Mouse (Mus musculus): ENCODE results near the gene Pth2. TPM values are rescaled to one million over a fixed set of nuclear protein-coding genes. Genes with fewer than 3 reads are reported as not detected.

Gene Pth2
- polyA plus RNA-seq (2016; fragmentation: Nextera tagmentation; extraction: Ambion mirVana) = not detected in 2 replicates

- Histone ChIP-seq H3K27ac (no peak within 1 kb of the TSS), H3K4me1 (replicated peaks) (peaks cover 43% of the 10 kb centered on the region), H3K4me3 (peak within 1 kb of the TSS; percentile 45), H3K9me3 (no peaks in the 10 kb centered on the region), H3K27me3 (ENCODE audit: insufficient read depth, poor library complexity, severe bottlenecking) (peaks cover 100% of the 10 kb centered on the region), H3K36me3 (no peaks in the 10 kb centered on the region)
- DNase-seq (ENCODE audit: low spot score) = no peak
- WGBS = 24% methylated on average over 20 of the region's 20 CpGs
Measured at GRCm38 (mm10) chr7:45180896-45181477, at the start of gene Pth2. Pth2 (plus strand) TSS chr7:45180995.

GRCm38 (mm10) chr7:45131850-45132249 is 48.9 kb upstream of the Pth2 start:
- Histone ChIP-seq H3K36me3 (peaks cover 12% of the 10 kb centered on the region), H3K4me1 (replicated peaks) (peaks cover 47% of the 10 kb centered on the region), H3K27ac (peak overlapping the region; percentile 9; the same call in 1 of the 2 replicates), H3K4me3 (no peak overlapping the region), H3K27me3 (ENCODE audit: insufficient read depth, poor library complexity, severe bottlenecking) (peaks cover 26% of the 10 kb centered on the region), H3K9me3 (no peaks in the 10 kb centered on the region)
- no peak for DNase-seq (ENCODE audit: low spot score)
- WGBS = 77% methylated on average over 11 of the region's 11 CpGs

- no peak overlapping the region for H3K27ac ChIP-seq
- H3K9me3 ChIP-seq = no peaks in the 10 kb centered on the region
- peaks cover 40% of the 10 kb centered on the region for H3K27me3 ChIP-seq (ENCODE audit: insufficient read depth, poor library complexity, severe bottlenecking)
- H3K36me3 ChIP-seq = no peaks in the 10 kb centered on the region
- no peak for DNase-seq (ENCODE audit: low spot score)
- WGBS = 73% methylated on average over 8 of the region's 8 CpGs
- peaks cover 40% of the 10 kb centered on the region for H3K4me1 ChIP-seq (replicated peaks)
- no peak overlapping the region for H3K4me3 ChIP-seq
Measured at GRCm38 (mm10) chr7:45133446-45134159, 47.2 kb upstream of the Pth2 start.

GRCm38 (mm10) chr7:45134544-45135026 is 46.2 kb upstream of the Pth2 start:
- H3K9me3 ChIP-seq = no peaks in the 10 kb centered on the region
- no peak overlapping the region for H3K27ac ChIP-seq
- no peaks in the 10 kb centered on the region for H3K36me3 ChIP-seq
- WGBS = 5% methylated on average over 12 of the region's 12 CpGs
- H3K27me3 ChIP-seq (ENCODE audit: insufficient read depth, poor library complexity, severe bottlenecking) = peaks cover 40% of the 10 kb centered on the region
- H3K4me3 ChIP-seq = peak overlapping the region; percentile 19
- no peak for DNase-seq (ENCODE audit: low spot score)
- peaks cover 33% of the 10 kb centered on the region for H3K4me1 ChIP-seq (replicated peaks)

- whole genome bisulfite sequencing = 79% methylated on average over 3 of the region's 3 CpGs
- Histone ChIP-seq H3K4me3 (peak overlapping the region; percentile 66), H3K4me1 (replicated peaks) (peaks cover 29% of the 10 kb centered on the region), H3K36me3 (no peaks in the 10 kb centered on the region), H3K27ac (peak overlapping the region; percentile 82; the same call in 1 of the 2 replicates), H3K9me3 (no peaks in the 10 kb centered on the region), H3K27me3 (ENCODE audit: insufficient read depth, poor library complexity, severe bottlenecking) (peaks cover 40% of the 10 kb centered on the region)
- DNase-seq (ENCODE audit: low spot score) = no peak
Measured at GRCm38 (mm10) chr7:45135370-45135769, 45.4 kb upstream of the Pth2 start.

- DNase-seq (ENCODE audit: low spot score) = peak; percentile 84
- Histone ChIP-seq H3K27ac (peak within 1 kb of the TSS; percentile 82), H3K4me1 (replicated peaks) (peaks cover 29% of the 10 kb centered on the region), H3K9me3 (no peaks in the 10 kb centered on the region), H3K4me3 (peak within 1 kb of the TSS; percentile 66), H3K36me3 (no peaks in the 10 kb centered on the region), H3K27me3 (ENCODE audit: insufficient read depth, poor library complexity, severe bottlenecking) (peaks cover 40% of the 10 kb centered on the region)
- WGBS = 4% methylated on average over 29 of the region's 29 CpGs
Measured at GRCm38 (mm10) chr7:45135993-45136567, 44.7 kb upstream of the Pth2 start, which contains the start of the genes Gm45713 and Flt3l. Gm45713 (minus strand) TSS chr7:45136231. Flt3l (minus strand) TSS chr7:45136432.

- Histone ChIP-seq H3K36me3 (peaks cover 12% of the 10 kb centered on the region), H3K9me3 (no peaks in the 10 kb centered on the region), H3K27me3 (ENCODE audit: insufficient read depth, poor library complexity, severe bottlenecking) (peaks cover 40% of the 10 kb centered on the region), H3K4me3 (no peak overlapping the region), H3K27ac (no peak overlapping the region), H3K4me1 (replicated peaks) (peaks cover 29% of the 10 kb centered on the region)
- 81% methylated on average over 12 of the region's 12 CpGs for WGBS
- DNase-seq (ENCODE audit: low spot score) = no peak
Measured at GRCm38 (mm10) chr7:45137171-45138006, 43.4 kb upstream of the Pth2 start.

- Histone ChIP-seq H3K27ac (no peak overlapping the region), H3K4me3 (no peak overlapping the region), H3K9me3 (no peaks in the 10 kb centered on the region), H3K4me1 (replicated peaks) (peaks cover 29% of the 10 kb centered on the region), H3K36me3 (peaks cover 22% of the 10 kb centered on the region), H3K27me3 (ENCODE audit: insufficient read depth, poor library complexity, severe bottlenecking) (peaks cover 40% of the 10 kb centered on the region)
- DNase-seq (ENCODE audit: low spot score) = no peak
- WGBS = 86% methylated on average over 1 of the region's 1 CpGs
Measured at GRCm38 (mm10) chr7:45138403-45138802, 42.4 kb upstream of the Pth2 start.

GRCm38 (mm10) chr7:45139904-45140723 is 40.7 kb upstream of the Pth2 start:
- Histone ChIP-seq H3K9me3 (no peaks in the 10 kb centered on the region), H3K4me3 (no peak overlapping the region), H3K27me3 (ENCODE audit: insufficient read depth, poor library complexity, severe bottlenecking) (peaks cover 25% of the 10 kb centered on the region), H3K36me3 (peaks cover 39% of the 10 kb centered on the region), H3K4me1 (replicated peaks) (peaks cover 16% of the 10 kb centered on the region), H3K27ac (no peak overlapping the region)
- 88% methylated on average over 8 of the region's 8 CpGs for WGBS
- DNase-seq (ENCODE audit: low spot score) = no peak

- no peak overlapping the region for H3K4me3 ChIP-seq
- H3K36me3 ChIP-seq = peaks cover 51% of the 10 kb centered on the region
- no peak overlapping the region for H3K27ac ChIP-seq
- DNase-seq (ENCODE audit: low spot score) = no peak
- no peaks in the 10 kb centered on the region for H3K9me3 ChIP-seq
- H3K27me3 ChIP-seq (ENCODE audit: insufficient read depth, poor library complexity, severe bottlenecking) = peaks cover 14% of the 10 kb centered on the region
- 89% methylated on average over 3 of the region's 3 CpGs for WGBS
- peaks cover 7% of the 10 kb centered on the region for H3K4me1 ChIP-seq (replicated peaks)
Measured at GRCm38 (mm10) chr7:45141319-45141718, 39.5 kb upstream of the Pth2 start.

- Histone ChIP-seq H3K9me3 (no peaks in the 10 kb centered on the region), H3K4me3 (no peak overlapping the region), H3K36me3 (peaks cover 57% of the 10 kb centered on the region), H3K27ac (no peak overlapping the region), H3K27me3 (ENCODE audit: insufficient read depth, poor library complexity, severe bottlenecking) (peaks cover 13% of the 10 kb centered on the region), H3K4me1 (replicated peaks) (peaks cover 5% of the 10 kb centered on the region; the same call in 1 of the 2 replicates)
- DNase-seq (ENCODE audit: low spot score) = no peak
- 92% methylated on average over 5 of the region's 5 CpGs for WGBS
Measured at GRCm38 (mm10) chr7:45141914-45142313, 38.9 kb upstream of the Pth2 start.
